Mouse (Mus musculus): ENCODE results near the gene Cyp24a1. TPM values are rescaled to one million over a fixed set of nuclear protein-coding genes. Genes with fewer than 3 reads are reported as not detected.

The Cyp24a1 gene
- polyA plus RNA-seq, 1 experiment from 2014 or later, result not detected

- no peak for ATAC-seq (ENCODE audit: insufficient number of reproducible peaks, low FRiP score)
- Histone ChIP-seq H3K9me3 (replicated peaks) (no peaks in the 10 kb centered on the region), H3K4me1 (replicated peaks) (no peaks in the 10 kb centered on the region), H3K9ac (no peak overlapping the region), H3K4me3 (no peak overlapping the region), H3K4me2 (no peak overlapping the region), H3K27me3 (replicated peaks) (peaks cover 65% of the 10 kb centered on the region), H3K36me3 (no peaks in the 10 kb centered on the region), H3K27ac (ENCODE audit: poor library complexity, severe bottlenecking) (no peak overlapping the region)
- 50% methylated on average over 3 of the region's 3 CpGs for WGBS
Measured at GRCm38 (mm10) chr2:170442535-170442934, 54.4 kb downstream of the Cyp24a1 start.

GRCm38 (mm10) chr2:170438782-170439181 lies 58.2 kb downstream of the Cyp24a1 start:
- Histone ChIP-seq H3K4me2 (no peak overlapping the region), H3K27ac (ENCODE audit: poor library complexity, severe bottlenecking) (no peak overlapping the region), H3K9ac (no peak overlapping the region), H3K4me1 (replicated peaks) (no peaks in the 10 kb centered on the region), H3K4me3 (no peak overlapping the region), H3K9me3 (replicated peaks) (no peaks in the 10 kb centered on the region), H3K36me3 (no peaks in the 10 kb centered on the region), H3K27me3 (replicated peaks) (peaks cover 68% of the 10 kb centered on the region)
- ATAC-seq (ENCODE audit: insufficient number of reproducible peaks, low FRiP score), result no peak
- whole genome bisulfite sequencing, result 46% methylated on average over 13 of the region's 13 CpGs

DNA sequence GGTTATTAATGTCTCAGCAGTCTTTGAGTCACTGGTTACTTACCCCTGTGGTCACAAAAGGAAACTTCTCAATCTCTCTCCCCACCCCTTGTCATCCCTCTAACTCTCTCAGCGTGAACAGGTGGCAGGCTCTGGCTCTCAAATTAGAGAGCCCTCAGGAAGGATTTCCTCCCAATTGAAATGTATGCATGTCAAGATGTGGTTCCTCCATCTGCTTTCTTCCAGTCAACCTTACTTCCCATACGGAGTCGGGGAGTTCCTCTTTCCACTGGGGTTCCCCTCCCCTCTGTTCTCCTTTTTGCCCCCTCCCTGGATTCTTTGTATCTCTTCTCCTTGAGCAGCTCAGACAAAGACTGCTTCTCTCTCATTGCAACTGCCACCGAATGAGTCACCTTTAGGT lies 60.7 kb downstream of the Cyp24a1 start:
- Histone ChIP-seq H3K27ac (ENCODE audit: poor library complexity, severe bottlenecking) (no peak overlapping the region), H3K4me1 (replicated peaks) (no peaks in the 10 kb centered on the region), H3K36me3 (no peaks in the 10 kb centered on the region), H3K9me3 (replicated peaks) (no peaks in the 10 kb centered on the region), H3K27me3 (replicated peaks) (peaks cover 54% of the 10 kb centered on the region), H3K4me3 (no peak overlapping the region), H3K4me2 (no peak overlapping the region), H3K9ac (no peak overlapping the region)
- ATAC-seq (ENCODE audit: insufficient number of reproducible peaks, low FRiP score), result no peak
- WGBS, result 59% methylated on average over 4 of the region's 4 CpGs

Other genes with a start within 250 kb of the Cyp24a1 start
- gene Bcas1, start 69.3 kb downstream of the Cyp24a1 start, polyA plus RNA-seq (2016; fragmentation: Nextera tagmentation; extraction: Ambion mirVana), result 0.74 and 1.1 TPM in 2 replicates
- 63.1 and 67.1 TPM in 2 replicates for gene Pfdn4, start 717 bp downstream of the Cyp24a1 start, polyA plus RNA-seq (2016; fragmentation: Nextera tagmentation; extraction: Ambion mirVana)
- not detected in 2 replicates for gene 4930470P17Rik, start 104.9 kb upstream of the Cyp24a1 start, polyA plus RNA-seq (2016; fragmentation: Nextera tagmentation; extraction: Ambion mirVana)
- 6.9 and 7.5 TPM in 2 replicates for gene Dok5, start 234.7 kb upstream of the Cyp24a1 start, polyA plus RNA-seq (2016; fragmentation: Nextera tagmentation; extraction: Ambion mirVana)